Mouse (Mus musculus) liver, postnatal 0 days (tissue): ENCODE results near the gene Taf5. TPM values are rescaled to one million over a fixed set of nuclear protein-coding genes. Genes with fewer than 3 reads are reported as not detected.
A peak's percentile ranks its signal among the peaks of the same experiment; 100 is the strongest.

Source experiments
- ATAC-seq: fragments of 200-750 bp; cut with Nextera tagmentation; 2 replicates; pipeline ENCODE4 v1.8.0; 2017; ENCODE audit warnings: mild to moderate bottlenecking, moderate library complexity
- DNase-seq: peaks from one replicate; pipeline ENCODE4 v3.0.0-alpha.2; 2016
- H3K27ac ChIP-seq: fragments of 300-500 bp; sonication (generic); 2 replicates; pipeline ENCODE4 v1.5.1; 2014; ENCODE audit warnings: antibody characterized with exemption, moderate library complexity, mild to moderate bottlenecking, low read depth
- H3K27me3 ChIP-seq: fragments of 300-500 bp; sonication (generic); 2 replicates; pipeline ENCODE4 v1.6.1; 2014; ENCODE audit warnings: low read length, control low read depth, mixed read lengths; ENCODE audit not compliant: insufficient read depth
- H3K36me3 ChIP-seq: fragments of 300-500 bp; sonication (generic); replicated peaks from 2 replicates; pipeline ENCODE4 v1.6.1; 2014; ENCODE audit warnings: mild to moderate bottlenecking, control low read depth, low read length, moderate library complexity, mixed read lengths; ENCODE audit not compliant: insufficient read depth
- H3K4me1 ChIP-seq: fragments of 300-500 bp; sonication (generic); 2 replicates; pipeline ENCODE4 v1.6.1; 2014; ENCODE audit warnings: antibody characterized with exemption, mild to moderate bottlenecking, control low read depth; ENCODE audit not compliant: insufficient read depth
- H3K4me2 ChIP-seq: fragments of 300-500 bp; sonication (generic); 2 replicates; pipeline ENCODE4 v1.6.1; 2014; ENCODE audit warnings: low read depth, mild to moderate bottlenecking, low read length, moderate library complexity, mixed read lengths
- H3K4me3 ChIP-seq: fragments of 300-500 bp; sonication (generic); 2 replicates; pipeline ENCODE4 v1.5.1; 2014; ENCODE audit warnings: low read depth, low read length
- H3K9ac ChIP-seq: fragments of 300-500 bp; sonication (generic); replicated peaks from 2 replicates; pipeline ENCODE4 v1.6.1; 2014; ENCODE audit warnings: mild to moderate bottlenecking, moderate library complexity
- H3K9me3 ChIP-seq: fragments of 300-500 bp; sonication (generic); 2 replicates; pipeline ENCODE4 v1.6.1; 2016; ENCODE audit warnings: mild to moderate bottlenecking, control low read depth, low read length, mixed read lengths
- CTCF ChIP-seq: sonication (generic); IDR thresholded peaks from 2 replicates; pipeline ENCODE4 v1.5.1; 2016; ENCODE audit warnings: antibody characterized with exemption, low read depth
- EP300 ChIP-seq: IDR thresholded peaks from 2 replicates; pipeline ENCODE4 v1.6.1; 2016; ENCODE audit warnings: antibody characterized with exemption, low read depth, mild to moderate bottlenecking
- WGBS: fragments of 180-500 bp; shearing (Covaris S2); extraction: QIAGEN DNeasy Blood & Tissue Kit; methylation state at CpG from one replicate; pipeline ENCODE4 v1.1.7; 2014; ENCODE audit not compliant: insufficient replicate concordance; 5-methylcytosine and 5-hydroxymethylcytosine counted together
- polyA plus RNA-seq: library from polyadenylated mRNA; unstranded; fragments of >200 nt; fragmentation: Nextera tagmentation; extraction: Ambion mirVana; gene quantifications from 2 replicates; pipeline ENCODE4 v1.2.1, GENCODE M21; 2015

The Taf5 gene
- polyA plus RNA-seq, 1 experiment from 2014 or later = 2.1 TPM

- Histone ChIP-seq H3K36me3 (peaks cover 24% of the 10 kb centered on the region), H3K4me2 (peak overlapping the region; percentile 95), H3K27me3 (no peaks in the 10 kb centered on the region)
Observed at GRCm38 (mm10) chr19:47088226-47088625, 20.7 kb downstream of the Taf5 start.

GRCm38 (mm10) chr19:47089718-47090525 is 22.4 kb downstream of the Taf5 start:
- H3K4me3 ChIP-seq = peak overlapping the region; percentile 74
- H3K27me3 ChIP-seq = no peaks in the 10 kb centered on the region
- H3K9me3 ChIP-seq = no peaks in the 10 kb centered on the region
- peak overlapping the region; percentile 92 for H3K27ac ChIP-seq
- DNase-seq (no peak), ATAC-seq (peak; percentile 67)
- peaks cover 7% of the 10 kb centered on the region; the same call in 1 of the 2 replicates for H3K4me1 ChIP-seq
- peak overlapping the region; percentile 88 for H3K9ac ChIP-seq
- WGBS = 1% methylated on average over 36 of the region's 36 CpGs
- no peak for TF ChIP-seq EP300
- no peak for TF ChIP-seq CTCF
- H3K36me3 ChIP-seq = peaks cover 19% of the 10 kb centered on the region
- H3K4me2 ChIP-seq = peak overlapping the region; percentile 95

More at GRCm38 (mm10) chr19:47088226-47088625, 20.7 kb downstream of the Taf5 start:
- no peak for DNase-seq
- ATAC-seq = no peak
- 69% methylated on average over 3 of the region's 3 CpGs for WGBS
- no peak overlapping the region for H3K9ac ChIP-seq
- no peaks in the 10 kb centered on the region for H3K9me3 ChIP-seq
- no peak overlapping the region for H3K27ac ChIP-seq
- no peak overlapping the region for H3K4me3 ChIP-seq
- peaks cover 7% of the 10 kb centered on the region; the same call in 1 of the 2 replicates for H3K4me1 ChIP-seq
- TF ChIP-seq CTCF = no peak
- no peak for TF ChIP-seq EP300

- DNase-seq = peak; percentile 96
- ATAC-seq = peak; percentile 99
- peak within 1 kb of the TSS; percentile 95 for H3K4me2 ChIP-seq
- peaks cover 7% of the 10 kb centered on the region; the same call in 1 of the 2 replicates for H3K4me1 ChIP-seq
- peak within 1 kb of the TSS; percentile 92 for H3K27ac ChIP-seq
- TF ChIP-seq EP300 = no peak
- TF ChIP-seq CTCF = no peak
- no peaks in the 10 kb centered on the region for H3K27me3 ChIP-seq
- under 1% methylated on average over 56 of the region's 56 CpGs for WGBS
- no peaks in the 10 kb centered on the region for H3K9me3 ChIP-seq
- H3K9ac ChIP-seq = peak within 1 kb of the TSS; percentile 88
- peak within 1 kb of the TSS; percentile 74 for H3K4me3 ChIP-seq
- peaks cover 22% of the 10 kb centered on the region for H3K36me3 ChIP-seq
Observed at GRCm38 (mm10) chr19:47090550-47091156, 23.1 kb downstream of the Taf5 start, which contains the start of the genes Usmg5 and Pdcd11. Usmg5 (minus strand) TSS chr19:47090647. Pdcd11 (plus strand) TSS chr19:47090768.

GRCm38 (mm10) chr19:47101080-47101479 is 33.5 kb downstream of the Taf5 start:
- H3K27ac ChIP-seq = no peak overlapping the region
- TF ChIP-seq EP300 (no peak), CTCF (no peak)
- H3K9ac ChIP-seq = no peak overlapping the region
- no peaks in the 10 kb centered on the region for H3K9me3 ChIP-seq
- peaks cover 84% of the 10 kb centered on the region for H3K36me3 ChIP-seq
- ATAC-seq (no peak), DNase-seq (no peak)
- H3K4me2 ChIP-seq = no peak overlapping the region
- H3K4me1 ChIP-seq = no peaks in the 10 kb centered on the region
- no peak overlapping the region for H3K4me3 ChIP-seq
- no peaks in the 10 kb centered on the region for H3K27me3 ChIP-seq
- 75% methylated on average over 5 of the region's 5 CpGs for WGBS

GRCm38 (mm10) chr19:47104641-47105271 is 37.2 kb downstream of the Taf5 start:
- no peaks in the 10 kb centered on the region for H3K4me1 ChIP-seq
- no peak overlapping the region for H3K4me2 ChIP-seq
- H3K36me3 ChIP-seq = peaks cover 88% of the 10 kb centered on the region
- no peak overlapping the region for H3K27ac ChIP-seq
- H3K4me3 ChIP-seq = no peak overlapping the region
- DNase-seq (no peak), ATAC-seq (no peak)
- no peak overlapping the region for H3K9ac ChIP-seq
- no peaks in the 10 kb centered on the region for H3K27me3 ChIP-seq
- H3K9me3 ChIP-seq = no peaks in the 10 kb centered on the region
- TF ChIP-seq EP300 (no peak), CTCF (no peak)
- 83% methylated on average over 9 of the region's 9 CpGs for WGBS

- WGBS = 67% methylated on average over 2 of the region's 2 CpGs
Observed at GRCm38 (mm10) chr19:47118634-47119033, 51.1 kb downstream of the Taf5 start.

More at GRCm38 (mm10) chr19:47118634-47119033, 51.1 kb downstream of the Taf5 start:
- Histone ChIP-seq H3K9me3 (no peaks in the 10 kb centered on the region), H3K4me1 (no peaks in the 10 kb centered on the region), H3K9ac (no peak overlapping the region), H3K36me3 (peaks cover 54% of the 10 kb centered on the region), H3K27ac (no peak overlapping the region), H3K4me2 (no peak overlapping the region), H3K4me3 (no peak overlapping the region), H3K27me3 (no peaks in the 10 kb centered on the region)
- TF ChIP-seq EP300 (no peak), CTCF (no peak)
- no peak for ATAC-seq
- no peak for DNase-seq
